Mouse (Mus musculus) liver, adult 2 months (tissue): ENCODE data around the gene Ankrd7.

Experiments
- CTCF ChIP-seq: fragments of 200-500 bp; IDR thresholded peaks from 2 replicates; pipeline ENCODE4 v1.5.1; 2011; ENCODE audit warnings: low read depth, low read length, control low read depth
- POLR2A ChIP-seq: fragments of 200-500 bp; IDR thresholded peaks from 2 replicates; pipeline ENCODE4 v1.6.1; 2011; ENCODE audit warnings: low read length, control low read depth; ENCODE audit not compliant: insufficient read depth; ENCODE audit errors: extremely low read depth

GRCm38 (mm10) chr6:18894142-18894541, 28.0 kb downstream of the Ankrd7 start:
- TF ChIP-seq CTCF (no peak), POLR2A (no peak)
